ENCODE assay signal across 46 mouse cellular contexts in genomic region chr1:131634495-131634894, GRCm38 (mm10). TPM values are rescaled to one million over a fixed set of nuclear protein-coding genes. Genes with fewer than 3 reads are reported as not detected.
"Had no signal": no experiment of that assay in that cellular context is flagged by ENCODE, and none has a peak within 500 bp of the region (broad histone marks: within the 10 kb centered on the region; RNA-seq: fewer than 3 reads in every experiment).

No protein-coding gene starts in this region.

- H3K27me3 ChIP-seq: limb, embryonic 12.5 days; limb, embryonic 13.5 days; limb, embryonic 15.5 days; liver, embryonic 12.5 days; liver, embryonic 13.5 days; liver, embryonic 15.5 days; lung, embryonic 15.5 days; midbrain, embryonic 12.5 days; midbrain, embryonic 13.5 days; midbrain, embryonic 15.5 days; neural tube, embryonic 12.5 days had no signal

- H3K27ac ChIP-seq: limb, embryonic 10.5 days; limb, embryonic 12.5 days; limb, embryonic 13.5 days; limb, embryonic 15.5 days; liver, embryonic 12.5 days; liver, embryonic 13.5 days; liver, embryonic 14.5 days; liver, embryonic 15.5 days; lung, embryonic 15.5 days; macrophage; midbrain, embryonic 10.5 days; midbrain, embryonic 12.5 days; midbrain, embryonic 13.5 days; midbrain, embryonic 15.5 days; neural tube, embryonic 12.5 days had no signal

- H3K9ac ChIP-seq: limb, embryonic 12.5 days; limb, embryonic 13.5 days; limb, embryonic 15.5 days; liver, embryonic 12.5 days; liver, embryonic 13.5 days; liver, embryonic 14.5 days; liver, embryonic 15.5 days; liver, postnatal 0 days; lung, embryonic 14.5 days; lung, embryonic 15.5 days; midbrain, embryonic 12.5 days; midbrain, embryonic 13.5 days; midbrain, embryonic 15.5 days; neural tube, embryonic 12.5 days had no signal

- H3K4me1 ChIP-seq: limb, embryonic 10.5 days; limb, embryonic 12.5 days; limb, embryonic 13.5 days; limb, embryonic 15.5 days; lung, embryonic 15.5 days; midbrain, embryonic 10.5 days; midbrain, embryonic 12.5 days; midbrain, embryonic 13.5 days; midbrain, embryonic 15.5 days; neural tube, embryonic 12.5 days had no signal

- ATAC-seq: liver, embryonic 12.5 days; liver, postnatal 0 days; lung, postnatal 0 days; midbrain, embryonic 13.5 days; midbrain, embryonic 15.5 days; midbrain, embryonic 16.5 days had no signal

- DNase-seq: left cerebral cortex, postnatal 4 days; liver; liver, embryonic 13.5 days; liver, postnatal 0 days; lung, adult 18-20 months; lung, adult 2 months; lung, embryonic 14.5 days; lung, postnatal 10 days; lung, postnatal 14 days; lung, postnatal 36 days; lung, postnatal 4 days; midbrain, embryonic 14.5 days had no signal

- H3K9me3 ChIP-seq: limb, embryonic 10.5 days; limb, embryonic 12.5 days; limb, embryonic 13.5 days; limb, embryonic 15.5 days; liver, embryonic 12.5 days; liver, embryonic 13.5 days; liver, embryonic 15.5 days; lung, embryonic 15.5 days; megakaryocyte, embryonic 14.5 days; midbrain, embryonic 10.5 days; midbrain, embryonic 12.5 days; midbrain, embryonic 13.5 days; midbrain, embryonic 15.5 days; neural tube, embryonic 12.5 days had no signal

- H3K4me3 ChIP-seq: limb, embryonic 10.5 days; limb, embryonic 12.5 days; limb, embryonic 13.5 days; limb, embryonic 15.5 days; liver, embryonic 12.5 days; liver, embryonic 13.5 days; liver, embryonic 15.5 days; lung, embryonic 15.5 days; megakaryocyte, embryonic 14.5 days; midbrain, embryonic 10.5 days; midbrain, embryonic 12.5 days; midbrain, embryonic 13.5 days; midbrain, embryonic 15.5 days; myocyte; neural tube, embryonic 12.5 days had no signal

- H3K36me3 ChIP-seq: limb, embryonic 10.5 days; limb, embryonic 12.5 days; limb, embryonic 13.5 days; limb, embryonic 15.5 days; liver, embryonic 12.5 days; liver, embryonic 13.5 days; liver, embryonic 15.5 days; lung, embryonic 15.5 days; midbrain, embryonic 10.5 days; midbrain, embryonic 12.5 days; midbrain, embryonic 13.5 days; midbrain, embryonic 15.5 days; neural tube, embryonic 12.5 days had no signal

RNA-seq across cellular contexts. Expression of gene Ctse, which starts 3.6 kb away (rescaled TPM):
- total RNA-seq: left cerebral cortex, postnatal 25 days; liver, adult 2 months had no signal
- polyA plus RNA-seq: limb, embryonic 10.5 days; midbrain, embryonic 10.5 days; midbrain, embryonic 13.5 days; midbrain, embryonic 14.5 days; midbrain, embryonic 16.5 days; myocyte had no signal

RNA-seq across cellular contexts. Expression of gene Avpr1b, which starts 35.5 kb away (rescaled TPM):
- total RNA-seq: left cerebral cortex, postnatal 14 days; left cerebral cortex, postnatal 25 days; left cerebral cortex, postnatal 36 days; left cerebral cortex, postnatal 4 days; liver, adult 2 months; megakaryocyte progenitor cell, adult 5-6 weeks; megakaryocyte, adult 5-6 weeks; megakaryocyte-erythroid progenitor cell, adult 5-6 weeks; midbrain, postnatal 0 days; monocyte, adult 5-6 weeks had no signal
- polyA plus RNA-seq: limb, embryonic 10.5 days; limb, embryonic 11.5 days; limb, embryonic 12.5 days; limb, embryonic 13.5 days; limb, embryonic 14.5 days; limb, embryonic 15.5 days; liver, adult 2 months; liver, embryonic 11.5 days; liver, embryonic 12.5 days; liver, embryonic 13.5 days; liver, embryonic 14.5 days; liver, embryonic 15.5 days; liver, embryonic 16.5 days; liver, postnatal 0 days; lung, adult 2 months; lung, embryonic 14.5 days; lung, embryonic 15.5 days; lung, embryonic 16.5 days; lung, postnatal 0 days; macrophage; midbrain, embryonic 10.5 days; midbrain, embryonic 11.5 days; midbrain, embryonic 12.5 days; midbrain, embryonic 13.5 days; midbrain, embryonic 14.5 days; midbrain, embryonic 15.5 days; midbrain, embryonic 16.5 days; midbrain, postnatal 0 days; myocyte; neural tube, embryonic 11.5 days; neural tube, embryonic 12.5 days had no signal
